Mouse (Mus musculus): Measurements from ENCODE around the gene Cenpu.

The Cenpu gene

GRCm38 (mm10) chr8:46600959-46601707 is 49.3 kb downstream of the Cenpu start:
- DNase-seq, result no peak

GRCm38 (mm10) chr8:46603587-46603986 is 51.8 kb downstream of the Cenpu start:
- no peak for DNase-seq

- no peak for DNase-seq
Observed at GRCm38 (mm10) chr8:46606930-46607329, 55.1 kb downstream of the Cenpu start.

GRCm38 (mm10) chr8:46611557-46611956 is 59.7 kb downstream of the Cenpu start:
- DNase-seq, result no peak

- no peak for DNase-seq
Observed at GRCm38 (mm10) chr8:46612913-46613312, 61.1 kb downstream of the Cenpu start.

GRCm38 (mm10) chr8:46613377-46613776 is 61.5 kb downstream of the Cenpu start:
- DNase-seq, result no peak

- peak; percentile 21 for DNase-seq
Observed at GRCm38 (mm10) chr8:46615936-46616335, 64.1 kb downstream of the Cenpu start.

GRCm38 (mm10) chr8:46616879-46617689 is 65.3 kb downstream of the Cenpu start, which contains the start of the genes Primpol and Casp3:
Gene Primpol (minus strand): TSS chr8:46617212.
Gene Casp3 (plus strand): TSS chr8:46617291.
- DNase-seq, result peak; percentile 94

GRCm38 (mm10) chr8:46617690-46618620 is 66.1 kb downstream of the Cenpu start:
- DNase-seq, result peak; percentile 20

- no peak for DNase-seq
Observed at GRCm38 (mm10) chr8:46618639-46619320, 67.0 kb downstream of the Cenpu start.

- DNase-seq, result no peak
Observed at GRCm38 (mm10) chr8:46622446-46623270, 70.8 kb downstream of the Cenpu start.

- DNase-seq, result no peak
Observed at GRCm38 (mm10) chr8:46625166-46625565, 73.3 kb downstream of the Cenpu start.

- no peak for DNase-seq
Observed at GRCm38 (mm10) chr8:46626642-46627041, 74.8 kb downstream of the Cenpu start.

- DNase-seq, result peak; percentile 10
Observed at GRCm38 (mm10) chr8:46627881-46628280, 76.1 kb downstream of the Cenpu start.

- DNase-seq, result no peak
Observed at GRCm38 (mm10) chr8:46628645-46629044, 76.8 kb downstream of the Cenpu start.
